Mouse (Mus musculus) kidney, embryonic 14.5 days (tissue): ENCODE measurements around the gene Aplp1. TPM values are rescaled to one million over a fixed set of nuclear protein-coding genes. Genes with fewer than 3 reads are reported as not detected.

Experiments
- ATAC-seq: fragments of 200-750 bp; cut with Nextera tagmentation; 2 replicates; pipeline ENCODE4 v1.8.0; 2017; ENCODE audit warnings: moderate number of reproducible peaks, mild to moderate bottlenecking, moderate TSS enrichment, moderate library complexity; ENCODE audit not compliant: low FRiP score, low TSS enrichment
- H3K27ac ChIP-seq: fragments of 300-500 bp; sonication (generic); 2 replicates; pipeline ENCODE4 v1.5.1; 2014; ENCODE audit warnings: low read depth, mild to moderate bottlenecking, low read length, moderate library complexity, mixed read lengths
- H3K27me3 ChIP-seq: fragments of 300-500 bp; sonication (generic); 2 replicates; pipeline ENCODE4 v1.6.1; 2014; ENCODE audit warnings: mild to moderate bottlenecking, low read length; ENCODE audit not compliant: control insufficient read depth, insufficient read depth
- H3K36me3 ChIP-seq: fragments of 300-500 bp; sonication (generic); 2 replicates; pipeline ENCODE4 v1.6.1; 2014; ENCODE audit warnings: low read length, mixed read lengths; ENCODE audit not compliant: control insufficient read depth, insufficient read depth
- H3K4me1 ChIP-seq: fragments of 300-500 bp; sonication (generic); 2 replicates; pipeline ENCODE4 v1.6.1; 2014; ENCODE audit warnings: low read length, mixed read lengths; ENCODE audit not compliant: control insufficient read depth, insufficient read depth
- H3K4me2 ChIP-seq: fragments of 300-500 bp; sonication (generic); replicated peaks from 2 replicates; pipeline ENCODE4 v1.6.1; 2014; ENCODE audit warnings: low read depth, mild to moderate bottlenecking, low read length
- H3K4me3 ChIP-seq: fragments of 300-500 bp; sonication (generic); 2 replicates; pipeline ENCODE4 v1.5.1; 2014; ENCODE audit warnings: mild to moderate bottlenecking, low read length
- H3K9ac ChIP-seq: fragments of 300-500 bp; sonication (generic); 2 replicates; pipeline ENCODE4 v1.6.1; 2014; ENCODE audit warnings: low read depth, mild to moderate bottlenecking, low read length, moderate library complexity
- H3K9me3 ChIP-seq: fragments of 300-500 bp; sonication (generic); 2 replicates; pipeline ENCODE4 v1.6.1; 2016; ENCODE audit warnings: low read length; ENCODE audit not compliant: control insufficient read depth
- WGBS: fragments of 180-500 bp; shearing (Covaris S2); extraction: QIAGEN DNeasy Blood & Tissue Kit; methylation state at CpG from one replicate; pipeline ENCODE4 v1.1.7; 2014; 5-methylcytosine and 5-hydroxymethylcytosine counted together
- polyA plus RNA-seq: library from polyadenylated mRNA; unstranded; fragments of >200 nt; fragmentation: Nextera tagmentation; extraction: Ambion mirVana; gene quantifications from 2 replicates; pipeline ENCODE4 v1.2.1, GENCODE M21; 2014

The Aplp1 gene
- polyA plus RNA-seq, 1 experiment from 2014 or later = 19.0 TPM

- WGBS = 11% methylated on average over 31 of the region's 31 CpGs
- H3K4me2 ChIP-seq = peak within 1 kb of the TSS; percentile 94
- no peaks in the 10 kb centered on the region; the same call in 1 of the 2 replicates for H3K4me1 ChIP-seq
- 0 out of 2 replicates have a peak, but pooled peaks cover 3% of the 10 kb centered on the region for H3K36me3 ChIP-seq
- H3K27me3 ChIP-seq = no peaks in the 10 kb centered on the region
- peak within 1 kb of the TSS; percentile 26; the same call in 1 of the 2 replicates for H3K27ac ChIP-seq
- ATAC-seq = peak; percentile 26; the same call in 1 of the 2 replicates
- H3K9me3 ChIP-seq = no peaks in the 10 kb centered on the region
- peak within 1 kb of the TSS; percentile 52 for H3K4me3 ChIP-seq
- peak within 1 kb of the TSS; percentile 61 for H3K9ac ChIP-seq
Observed at GRCm38 (mm10) chr7:30421175-30421889, 24.0 kb downstream of the Aplp1 start, which contains the start of gene Nfkbid. Nfkbid (plus strand) TSS chr7:30421732.

- no peak overlapping the region for H3K4me3 ChIP-seq
- ATAC-seq = no peak
- no peaks in the 10 kb centered on the region; the same call in 1 of the 2 replicates for H3K4me1 ChIP-seq
- no peaks in the 10 kb centered on the region for H3K27me3 ChIP-seq
- H3K9me3 ChIP-seq = no peaks in the 10 kb centered on the region
- WGBS = 91% methylated on average over 3 of the region's 3 CpGs
- no peak overlapping the region for H3K9ac ChIP-seq
- H3K4me2 ChIP-seq = no peak overlapping the region
- H3K27ac ChIP-seq = no peak overlapping the region
- H3K36me3 ChIP-seq = no peaks in the 10 kb centered on the region
Observed at GRCm38 (mm10) chr7:30420673-30421072, 24.7 kb downstream of the Aplp1 start.

GRCm38 (mm10) chr7:30419561-30420499, 25.5 kb downstream of the Aplp1 start, which contains the start of gene Hcst:
Hcst (minus strand) TSS chr7:30419854.
- Histone ChIP-seq H3K4me2 (no peak within 1 kb of the TSS), H3K27ac (no peak within 1 kb of the TSS), H3K4me1 (no peaks in the 10 kb centered on the region; the same call in 1 of the 2 replicates), H3K36me3 (no peaks in the 10 kb centered on the region), H3K9me3 (no peaks in the 10 kb centered on the region), H3K9ac (no peak within 1 kb of the TSS), H3K4me3 (no peak within 1 kb of the TSS), H3K27me3 (no peaks in the 10 kb centered on the region)
- no peak for ATAC-seq
- 66% methylated on average over 10 of the region's 10 CpGs for WGBS

GRCm38 (mm10) chr7:30417856-30418255, 27.5 kb downstream of the Aplp1 start:
- Histone ChIP-seq H3K27ac (no peak overlapping the region), H3K4me2 (no peak overlapping the region), H3K9me3 (no peaks in the 10 kb centered on the region), H3K4me3 (no peak overlapping the region), H3K9ac (no peak overlapping the region), H3K27me3 (no peaks in the 10 kb centered on the region), H3K36me3 (no peaks in the 10 kb centered on the region), H3K4me1 (no peaks in the 10 kb centered on the region)
- no peak for ATAC-seq
- 78% methylated on average over 9 of the region's 9 CpGs for WGBS

GRCm38 (mm10) chr7:30413596-30413995, 31.7 kb downstream of the Aplp1 start, which contains the start of gene Tyrobp:
Tyrobp (plus strand) TSS chr7:30413760.
- Histone ChIP-seq H3K4me2 (no peak within 1 kb of the TSS), H3K4me1 (no peaks in the 10 kb centered on the region), H3K36me3 (no peaks in the 10 kb centered on the region), H3K27me3 (no peaks in the 10 kb centered on the region), H3K27ac (no peak within 1 kb of the TSS), H3K9ac (no peak within 1 kb of the TSS), H3K9me3 (no peaks in the 10 kb centered on the region), H3K4me3 (no peak within 1 kb of the TSS)
- no peak for ATAC-seq
- 57% methylated on average over 5 of the region's 5 CpGs for WGBS

- Histone ChIP-seq H3K27ac (no peak overlapping the region), H3K9ac (no peak overlapping the region), H3K9me3 (no peaks in the 10 kb centered on the region), H3K4me2 (no peak overlapping the region), H3K4me3 (no peak overlapping the region), H3K36me3 (no peaks in the 10 kb centered on the region), H3K4me1 (no peaks in the 10 kb centered on the region), H3K27me3 (no peaks in the 10 kb centered on the region)
- ATAC-seq = no peak
- 60% methylated on average over 4 of the region's 4 CpGs for whole genome bisulfite sequencing
Observed at GRCm38 (mm10) chr7:30412735-30413147, 32.6 kb downstream of the Aplp1 start.

- no peaks in the 10 kb centered on the region for H3K9me3 ChIP-seq
- no peak overlapping the region for H3K4me3 ChIP-seq
- no peak overlapping the region for H3K27ac ChIP-seq
- H3K4me2 ChIP-seq = no peak overlapping the region
- H3K4me1 ChIP-seq = no peaks in the 10 kb centered on the region
- H3K27me3 ChIP-seq = no peaks in the 10 kb centered on the region
- no peaks in the 10 kb centered on the region for H3K36me3 ChIP-seq
- ATAC-seq = no peak
- H3K9ac ChIP-seq = no peak overlapping the region
- WGBS = 76% methylated on average over 3 of the region's 3 CpGs
Observed at GRCm38 (mm10) chr7:30411023-30411422, 34.3 kb downstream of the Aplp1 start.

GRCm38 (mm10) chr7:30409789-30410188, 35.5 kb downstream of the Aplp1 start:
- Histone ChIP-seq H3K4me3 (no peak overlapping the region), H3K36me3 (no peaks in the 10 kb centered on the region), H3K27me3 (no peaks in the 10 kb centered on the region), H3K4me2 (no peak overlapping the region), H3K9me3 (no peaks in the 10 kb centered on the region), H3K9ac (no peak overlapping the region), H3K27ac (no peak overlapping the region), H3K4me1 (no peaks in the 10 kb centered on the region)
- ATAC-seq = no peak
- WGBS = 15% methylated on average over 2 of the region's 2 CpGs
